Mouse (Mus musculus): ENCODE results near the gene Ndufs4. TPM values are rescaled to one million over a fixed set of nuclear protein-coding genes. Genes with fewer than 3 reads are reported as not detected.
A peak's percentile ranks its signal among the peaks of the same experiment; 100 is the strongest.

Ndufs4 gene
- polyA plus RNA-seq (2012; rRNA removed) = 48.6 and 49.3 TPM in 2 replicates

DNA sequence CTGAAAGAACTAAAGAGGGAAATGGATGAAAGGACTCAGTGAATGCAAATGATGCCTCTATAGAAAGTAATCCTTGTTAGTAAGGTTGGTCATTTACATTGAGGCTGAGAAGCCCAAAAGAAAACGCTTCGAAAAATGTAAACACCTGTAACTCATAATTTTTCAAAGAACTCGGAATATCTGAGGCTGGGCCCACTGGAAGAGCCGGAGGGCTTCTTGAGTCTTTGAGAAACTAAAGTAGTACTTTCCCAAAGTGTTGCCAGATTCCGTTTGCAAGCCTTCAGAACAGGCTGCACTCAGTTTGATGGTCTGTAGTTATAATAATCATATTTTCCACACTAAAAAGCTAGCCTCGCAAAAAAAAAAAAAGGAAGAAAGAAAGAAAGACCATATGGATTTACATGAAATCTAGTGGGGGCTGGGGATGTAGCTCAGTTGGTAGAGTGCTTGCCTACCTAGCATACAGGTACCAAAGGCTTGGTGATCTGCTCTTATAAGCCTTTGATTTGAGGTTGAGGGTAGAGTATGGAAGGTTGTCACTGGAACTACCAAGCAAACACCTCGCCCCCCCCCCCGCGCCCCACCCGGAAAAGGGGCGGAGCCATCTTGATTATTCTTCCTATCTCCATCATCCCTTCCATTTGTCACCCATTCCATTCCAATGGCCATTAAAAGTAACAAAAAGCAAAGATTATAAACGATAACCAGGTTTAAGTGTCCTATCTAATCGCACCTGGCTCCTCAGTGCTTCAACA is at the start of gene Ndufs4:
Gene Ndufs4 (minus strand): TSS at position 48 of the 755 bp plus-strand sequence.
- peak within 1 kb of the TSS; percentile 93 for H3K4me3 ChIP-seq (ENCODE audit: control insufficient read depth, low read depth, low read length)
- no peaks in the 10 kb centered on the region for H3K27me3 ChIP-seq (ENCODE audit: control insufficient read depth, insufficient read depth, low read length)
- TF ChIP-seq CTCF (IDR thresholded peaks at IDR 0.05; ENCODE audit: control insufficient read depth, insufficient read depth, insufficient replicate concordance, low read depth, low read length) (no peak), POLR2A (IDR thresholded peaks at IDR 0.05; ENCODE audit: control insufficient read depth, low read depth, low read length) (no peak)
- H3K27ac ChIP-seq (ENCODE audit: control insufficient read depth, insufficient read depth, low read depth, low read length) = peak within 1 kb of the TSS; percentile 80
- H3K4me1 ChIP-seq (ENCODE audit: control insufficient read depth, insufficient read depth, low read length) = peaks cover 2% of the 10 kb centered on the region; the same call in 1 of the 2 replicates
- H3K36me3 ChIP-seq (ENCODE audit: control insufficient read depth, insufficient read depth, low read length) = no peaks in the 10 kb centered on the region

DNA sequence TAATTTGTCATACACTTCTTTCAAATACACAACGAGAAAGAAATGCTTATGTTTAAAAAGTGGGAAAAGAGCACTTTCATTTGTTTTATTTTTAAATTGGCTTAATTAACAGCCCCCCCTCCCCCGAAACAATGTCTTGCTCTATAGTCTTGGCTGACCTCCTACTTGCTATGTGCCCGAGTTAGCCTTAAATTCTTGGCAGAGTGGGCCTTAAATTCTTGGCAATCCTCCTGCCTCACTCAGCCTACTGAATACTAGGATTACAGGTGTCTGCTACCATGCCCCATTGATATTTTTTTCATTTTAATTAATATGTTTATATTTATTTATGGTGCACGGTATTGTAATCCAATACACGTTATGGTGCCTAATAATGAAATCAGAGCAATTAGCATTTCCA is 44.4 kb upstream of the Ndufs4 start:
- H3K27me3 ChIP-seq (ENCODE audit: control insufficient read depth, insufficient read depth, low read length) = no peaks in the 10 kb centered on the region
- no peaks in the 10 kb centered on the region for H3K4me1 ChIP-seq (ENCODE audit: control insufficient read depth, insufficient read depth, low read length)
- no peak overlapping the region for H3K4me3 ChIP-seq (ENCODE audit: control insufficient read depth, low read depth, low read length)
- TF ChIP-seq POLR2A (IDR thresholded peaks at IDR 0.05; ENCODE audit: control insufficient read depth, low read depth, low read length) = no peak
- no peak for TF ChIP-seq CTCF (IDR thresholded peaks at IDR 0.05; ENCODE audit: control insufficient read depth, insufficient read depth, insufficient replicate concordance, low read depth, low read length)
- no peaks in the 10 kb centered on the region for H3K36me3 ChIP-seq (ENCODE audit: control insufficient read depth, insufficient read depth, low read length)
- no peak overlapping the region for H3K27ac ChIP-seq (ENCODE audit: control insufficient read depth, insufficient read depth, low read depth, low read length)

DNA sequence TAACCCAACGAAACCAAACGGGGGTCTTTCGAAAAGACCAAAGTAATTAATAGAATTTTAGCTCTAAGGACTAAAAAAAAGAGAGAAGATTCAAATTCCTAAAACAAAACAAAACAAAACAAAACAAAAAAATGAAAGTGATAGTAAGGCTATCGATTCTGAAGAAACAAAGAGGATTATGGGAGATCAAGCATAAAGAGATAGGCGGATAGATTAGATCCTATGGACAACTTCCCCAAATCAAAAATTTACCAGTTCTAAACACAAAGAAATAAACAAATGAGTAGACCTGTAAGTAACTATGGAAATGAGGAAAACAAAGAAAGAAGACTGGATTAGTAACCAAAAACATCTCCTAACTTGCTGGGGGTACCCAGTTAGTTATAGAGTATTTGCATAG is 37.2 kb upstream of the Ndufs4 start:
- no peak overlapping the region for H3K27ac ChIP-seq (ENCODE audit: control insufficient read depth, insufficient read depth, low read depth, low read length)
- no peaks in the 10 kb centered on the region for H3K36me3 ChIP-seq (ENCODE audit: control insufficient read depth, insufficient read depth, low read length)
- H3K4me1 ChIP-seq (ENCODE audit: control insufficient read depth, insufficient read depth, low read length) = no peaks in the 10 kb centered on the region
- no peak overlapping the region for H3K4me3 ChIP-seq (ENCODE audit: control insufficient read depth, low read depth, low read length)
- no peak for TF ChIP-seq CTCF (IDR thresholded peaks at IDR 0.05; ENCODE audit: control insufficient read depth, insufficient read depth, insufficient replicate concordance, low read depth, low read length)
- no peak for TF ChIP-seq POLR2A (IDR thresholded peaks at IDR 0.05; ENCODE audit: control insufficient read depth, low read depth, low read length)
- H3K27me3 ChIP-seq (ENCODE audit: control insufficient read depth, insufficient read depth, low read length) = no peaks in the 10 kb centered on the region

DNA sequence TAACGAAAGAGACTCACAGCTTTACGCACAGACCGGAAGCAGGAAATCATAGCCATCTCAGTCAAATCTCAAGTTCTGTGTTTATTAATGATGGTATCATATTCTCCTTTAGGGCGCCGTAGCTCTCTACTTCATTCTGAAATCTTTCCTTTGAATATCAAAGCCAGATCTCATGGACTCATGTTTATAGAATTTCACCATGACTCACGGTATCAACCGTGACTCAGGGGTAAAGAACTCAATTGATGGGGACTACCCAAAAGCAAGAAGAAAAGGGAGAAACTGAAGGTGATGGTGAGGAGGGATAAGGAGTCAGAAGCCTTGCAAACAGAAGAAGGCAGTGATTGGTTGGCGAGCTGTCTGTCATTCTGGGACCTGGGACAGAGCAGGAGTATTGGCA is 32.2 kb upstream of the Ndufs4 start:
- no peaks in the 10 kb centered on the region for H3K4me1 ChIP-seq (ENCODE audit: control insufficient read depth, insufficient read depth, low read length)
- TF ChIP-seq CTCF (IDR thresholded peaks at IDR 0.05; ENCODE audit: control insufficient read depth, insufficient read depth, insufficient replicate concordance, low read depth, low read length) (no peak), POLR2A (IDR thresholded peaks at IDR 0.05; ENCODE audit: control insufficient read depth, low read depth, low read length) (no peak)
- H3K4me3 ChIP-seq (ENCODE audit: control insufficient read depth, low read depth, low read length) = no peak overlapping the region
- no peaks in the 10 kb centered on the region for H3K36me3 ChIP-seq (ENCODE audit: control insufficient read depth, insufficient read depth, low read length)
- H3K27me3 ChIP-seq (ENCODE audit: control insufficient read depth, insufficient read depth, low read length) = no peaks in the 10 kb centered on the region
- no peak overlapping the region for H3K27ac ChIP-seq (ENCODE audit: control insufficient read depth, insufficient read depth, low read depth, low read length)

DNA sequence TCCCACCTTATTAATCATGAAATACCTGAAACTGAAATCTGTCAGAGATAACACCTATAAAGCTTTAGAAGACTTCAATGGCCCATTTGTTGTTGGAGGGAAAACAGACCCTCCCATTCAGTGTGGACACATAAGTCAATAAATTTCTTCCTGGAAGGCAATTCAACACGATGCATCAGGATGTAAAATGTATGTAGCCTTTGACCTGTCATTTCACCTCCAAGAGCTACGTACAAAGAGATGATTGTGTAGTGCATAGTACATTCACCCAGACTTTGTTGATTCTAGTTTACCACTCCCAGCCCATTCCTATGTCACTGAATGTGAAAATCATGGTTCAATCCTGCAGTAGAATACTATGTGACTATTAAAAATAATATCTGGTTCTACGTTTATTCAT is 31.3 kb upstream of the Ndufs4 start:
- no peaks in the 10 kb centered on the region for H3K27me3 ChIP-seq (ENCODE audit: control insufficient read depth, insufficient read depth, low read length)
- H3K4me3 ChIP-seq (ENCODE audit: control insufficient read depth, low read depth, low read length) = no peak overlapping the region
- H3K27ac ChIP-seq (ENCODE audit: control insufficient read depth, insufficient read depth, low read depth, low read length) = no peak overlapping the region
- H3K36me3 ChIP-seq (ENCODE audit: control insufficient read depth, insufficient read depth, low read length) = no peaks in the 10 kb centered on the region
- TF ChIP-seq CTCF (IDR thresholded peaks at IDR 0.05; ENCODE audit: control insufficient read depth, insufficient read depth, insufficient replicate concordance, low read depth, low read length) (no peak), POLR2A (IDR thresholded peaks at IDR 0.05; ENCODE audit: control insufficient read depth, low read depth, low read length) (no peak)
- no peaks in the 10 kb centered on the region for H3K4me1 ChIP-seq (ENCODE audit: control insufficient read depth, insufficient read depth, low read length)

DNA sequence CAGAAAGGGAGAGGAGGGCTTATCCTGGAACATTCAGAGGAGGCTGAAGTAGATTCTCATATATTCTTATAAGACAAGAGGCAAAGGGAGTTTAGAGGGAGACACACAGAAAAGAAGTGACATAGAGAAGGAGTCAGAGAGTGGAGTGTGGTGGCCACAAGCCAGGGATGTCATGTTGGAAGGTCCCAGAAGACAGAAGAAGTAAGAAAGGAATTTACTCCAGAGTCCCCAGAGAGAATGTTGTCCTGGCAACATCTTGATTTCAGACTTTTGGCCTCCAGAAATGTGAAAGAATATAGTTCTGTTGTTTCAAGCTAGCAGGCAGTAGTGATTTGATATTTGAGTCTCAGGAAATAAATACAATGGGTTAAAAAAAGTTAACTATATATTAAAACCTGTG is 24.3 kb upstream of the Ndufs4 start:
- Histone ChIP-seq H3K36me3 (ENCODE audit: control insufficient read depth, insufficient read depth, low read length) (no peaks in the 10 kb centered on the region), H3K4me1 (ENCODE audit: control insufficient read depth, insufficient read depth, low read length) (peaks cover 3% of the 10 kb centered on the region; the same call in 1 of the 2 replicates), H3K27me3 (ENCODE audit: control insufficient read depth, insufficient read depth, low read length) (no peaks in the 10 kb centered on the region), H3K4me3 (ENCODE audit: control insufficient read depth, low read depth, low read length) (no peak overlapping the region), H3K27ac (ENCODE audit: control insufficient read depth, insufficient read depth, low read depth, low read length) (no peak overlapping the region)
- no peak for TF ChIP-seq CTCF (IDR thresholded peaks at IDR 0.05; ENCODE audit: control insufficient read depth, insufficient read depth, insufficient replicate concordance, low read depth, low read length)
- TF ChIP-seq POLR2A (IDR thresholded peaks at IDR 0.05; ENCODE audit: control insufficient read depth, low read depth, low read length) = no peak

DNA sequence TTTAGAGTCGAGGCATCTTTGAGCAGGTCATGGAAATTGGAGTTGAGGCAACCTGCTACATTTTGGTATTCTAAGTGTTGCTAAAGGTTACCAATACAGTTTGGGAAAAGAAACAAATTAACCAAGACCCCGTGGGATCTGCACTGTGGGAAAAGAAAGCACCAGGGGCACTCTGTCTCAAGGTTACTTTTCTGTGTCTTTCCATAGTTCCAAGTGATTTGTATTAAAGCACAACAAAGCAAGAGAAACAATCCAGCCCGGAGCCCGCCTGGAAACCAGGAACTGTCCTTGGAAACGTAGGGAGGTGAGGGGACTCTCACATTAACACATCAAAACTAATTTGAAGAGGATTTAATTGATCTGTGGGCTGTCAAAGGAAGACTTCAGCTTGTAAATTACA is 18.8 kb upstream of the Ndufs4 start:
- peaks cover 3% of the 10 kb centered on the region; the same call in 1 of the 2 replicates for H3K4me1 ChIP-seq (ENCODE audit: control insufficient read depth, insufficient read depth, low read length)
- no peak overlapping the region for H3K27ac ChIP-seq (ENCODE audit: control insufficient read depth, insufficient read depth, low read depth, low read length)
- H3K36me3 ChIP-seq (ENCODE audit: control insufficient read depth, insufficient read depth, low read length) = no peaks in the 10 kb centered on the region
- TF ChIP-seq CTCF (IDR thresholded peaks at IDR 0.05; ENCODE audit: control insufficient read depth, insufficient read depth, insufficient replicate concordance, low read depth, low read length) (no peak), POLR2A (IDR thresholded peaks at IDR 0.05; ENCODE audit: control insufficient read depth, low read depth, low read length) (no peak)
- H3K27me3 ChIP-seq (ENCODE audit: control insufficient read depth, insufficient read depth, low read length) = no peaks in the 10 kb centered on the region
- H3K4me3 ChIP-seq (ENCODE audit: control insufficient read depth, low read depth, low read length) = no peak overlapping the region
